Mouse (Mus musculus) liver, embryonic 12.5 days (tissue): ENCODE measurements around the gene Pou2f1. TPM values are rescaled to one million over a fixed set of nuclear protein-coding genes. Genes with fewer than 3 reads are reported as not detected.

ENCODE experiments used
- ATAC-seq: fragments of 200-750 bp; cut with Nextera tagmentation; 2 replicates; pipeline ENCODE4 v1.8.0; 2017; ENCODE audit warnings: moderate number of reproducible peaks, mild to moderate bottlenecking, moderate library complexity
- H3K27ac ChIP-seq: fragments of 300-500 bp; sonication (generic); 2 replicates; pipeline ENCODE4 v1.5.1; 2016; ENCODE audit warnings: mild to moderate bottlenecking
- H3K27me3 ChIP-seq: fragments of 300-500 bp; sonication (generic); replicated peaks from 2 replicates; pipeline ENCODE4 v1.6.1; 2016; ENCODE audit warnings: mild to moderate bottlenecking, moderate library complexity
- H3K36me3 ChIP-seq: fragments of 300-500 bp; sonication (generic); 2 replicates; pipeline ENCODE4 v1.6.1; 2016; ENCODE audit warnings: mild to moderate bottlenecking, moderate library complexity
- H3K4me1 ChIP-seq: fragments of 300-500 bp; sonication (generic); 2 replicates; pipeline ENCODE4 v1.6.1; 2016
- H3K4me2 ChIP-seq: fragments of 300-500 bp; sonication (generic); 2 replicates; pipeline ENCODE4 v1.6.1; 2016; ENCODE audit warnings: mild to moderate bottlenecking, moderate library complexity
- H3K4me3 ChIP-seq: fragments of 300-500 bp; sonication (generic); 2 replicates; pipeline ENCODE4 v1.5.1; 2016; ENCODE audit warnings: mild to moderate bottlenecking, moderate library complexity
- H3K9ac ChIP-seq: fragments of 300-500 bp; sonication (generic); 2 replicates; pipeline ENCODE4 v1.6.1; 2016; ENCODE audit warnings: mild to moderate bottlenecking, moderate library complexity
- H3K9me3 ChIP-seq: fragments of 300-500 bp; sonication (generic); replicated peaks from 2 replicates; pipeline ENCODE4 v1.6.1; 2016; ENCODE audit warnings: mild to moderate bottlenecking, moderate library complexity
- WGBS: fragments of 180-500 bp; shearing (Covaris S2); methylation state at CpG from one replicate; pipeline ENCODE4 v1.1.7; 2016; ENCODE audit not compliant: insufficient replicate concordance; 5-methylcytosine and 5-hydroxymethylcytosine counted together
- polyA plus RNA-seq: library from polyadenylated mRNA; unstranded; fragments of >200 nt; fragmentation: Nextera tagmentation; extraction: Ambion mirVana; gene quantifications from 2 replicates; pipeline ENCODE4 v1.2.1, GENCODE M21; 2016

Pou2f1 gene
- polyA plus RNA-seq, 1 experiment from 2014 or later, result 5.8 TPM

DNA sequence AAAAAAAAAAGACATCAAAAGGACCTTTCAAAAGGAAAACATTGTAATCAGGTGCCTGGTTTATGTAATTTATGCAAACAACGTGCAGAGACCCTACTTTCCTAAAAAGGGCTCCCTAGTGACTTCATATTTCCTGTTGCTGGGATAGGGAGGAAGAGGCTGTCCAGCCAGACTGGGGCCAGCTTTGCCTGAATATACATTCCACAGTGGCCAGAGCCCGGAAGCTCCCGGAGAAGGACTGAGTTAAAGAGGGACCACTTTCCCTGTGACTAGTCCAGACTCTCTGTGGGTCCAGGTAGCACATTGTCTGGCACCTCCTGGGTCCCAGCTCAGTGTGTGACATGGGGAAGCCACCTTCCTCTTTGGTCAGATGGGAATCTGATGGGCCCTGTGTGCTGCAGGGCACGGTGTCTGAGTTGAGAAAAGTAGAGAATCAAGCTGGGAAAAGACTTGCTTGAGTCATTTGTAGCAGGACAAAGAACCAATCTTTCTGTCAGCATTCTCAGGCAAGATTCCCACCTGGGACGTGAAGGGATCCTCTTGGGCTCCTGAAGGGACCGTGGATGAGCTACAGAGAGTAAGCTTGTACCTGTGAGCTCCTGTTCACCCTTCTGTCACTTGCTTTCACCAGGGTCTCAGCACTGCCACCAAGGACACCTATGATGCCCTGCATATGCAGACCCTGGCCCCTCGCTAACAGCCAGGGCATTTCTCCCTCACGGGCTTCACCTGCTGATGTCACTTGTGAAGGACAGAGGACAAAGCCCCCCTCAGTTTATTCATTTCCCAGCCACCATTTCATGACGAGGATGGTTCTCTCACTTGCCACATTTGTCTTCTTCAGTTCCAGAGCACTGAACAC, 141.9 kb downstream of the Pou2f1 start:
- no peak overlapping the region for H3K9ac ChIP-seq
- no peak overlapping the region for H3K4me2 ChIP-seq
- peaks cover 9% of the 10 kb centered on the region for H3K4me1 ChIP-seq
- no peaks in the 10 kb centered on the region for H3K9me3 ChIP-seq
- no peak overlapping the region for H3K4me3 ChIP-seq
- ATAC-seq, result no peak
- WGBS, result 56% methylated on average over 9 of the region's 9 CpGs
- no peaks in the 10 kb centered on the region for H3K36me3 ChIP-seq
- no peak overlapping the region for H3K27ac ChIP-seq
- no peaks in the 10 kb centered on the region; the same call in 1 of the 2 replicates for H3K27me3 ChIP-seq

DNA sequence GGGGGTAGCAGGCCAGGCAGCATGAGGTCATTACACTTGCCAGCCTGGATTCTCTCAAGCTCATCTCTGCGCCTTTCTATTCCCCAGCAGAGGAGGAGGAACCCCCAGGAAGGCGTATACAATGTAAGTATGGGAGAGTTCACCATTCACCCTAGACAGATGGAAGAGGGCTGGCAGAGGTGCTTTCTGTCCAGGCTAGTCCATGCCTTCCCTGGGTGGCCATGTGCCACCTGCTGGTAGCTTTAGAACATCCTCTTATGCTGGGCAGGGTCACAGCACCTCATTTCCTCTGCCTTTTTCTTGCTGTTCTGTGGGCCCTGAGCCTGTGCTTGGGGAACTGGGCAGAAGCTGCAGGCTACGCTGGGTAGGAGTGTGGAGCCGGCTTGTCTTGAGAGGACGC, 144.1 kb downstream of the Pou2f1 start:
- Histone ChIP-seq H3K9me3 (no peaks in the 10 kb centered on the region), H3K4me3 (no peak overlapping the region), H3K36me3 (no peaks in the 10 kb centered on the region), H3K27ac (no peak overlapping the region), H3K9ac (no peak overlapping the region), H3K27me3 (no peaks in the 10 kb centered on the region; the same call in 1 of the 2 replicates), H3K4me1 (peaks cover 12% of the 10 kb centered on the region), H3K4me2 (no peak overlapping the region)
- 0 out of 2 replicates have a peak, but pooled peaks have one; percentile 22 for ATAC-seq
- 76% methylated on average over 5 of the region's 5 CpGs for WGBS

DNA sequence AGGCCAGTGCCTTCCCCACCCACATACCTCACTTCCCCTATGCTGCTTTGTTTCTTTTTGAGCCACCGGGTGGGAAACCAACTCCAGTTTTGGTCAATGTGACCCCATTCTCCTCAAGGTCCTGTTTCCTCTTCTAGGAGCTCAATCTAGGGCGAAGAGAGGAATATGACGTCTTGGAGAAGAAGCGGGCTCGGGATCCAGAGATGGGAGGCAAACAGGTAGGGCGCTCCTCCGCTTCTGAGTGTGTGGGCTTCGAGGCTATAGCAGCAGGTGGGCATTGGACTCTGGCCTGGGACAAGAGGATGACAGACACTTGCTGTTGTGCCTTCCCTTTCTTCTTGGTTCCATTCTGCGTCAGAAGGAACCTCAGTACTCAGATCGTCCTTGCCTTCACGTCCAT, 145.2 kb downstream of the Pou2f1 start:
- H3K4me3 ChIP-seq, result no peak overlapping the region
- no peak overlapping the region for H3K27ac ChIP-seq
- 82% methylated on average over 11 of the region's 11 CpGs for WGBS
- no peak for ATAC-seq
- no peak overlapping the region for H3K9ac ChIP-seq
- peaks cover 23% of the 10 kb centered on the region for H3K4me1 ChIP-seq
- no peaks in the 10 kb centered on the region for H3K9me3 ChIP-seq
- H3K27me3 ChIP-seq, result no peaks in the 10 kb centered on the region; the same call in 1 of the 2 replicates
- H3K4me2 ChIP-seq, result no peak overlapping the region
- H3K36me3 ChIP-seq, result no peaks in the 10 kb centered on the region

DNA sequence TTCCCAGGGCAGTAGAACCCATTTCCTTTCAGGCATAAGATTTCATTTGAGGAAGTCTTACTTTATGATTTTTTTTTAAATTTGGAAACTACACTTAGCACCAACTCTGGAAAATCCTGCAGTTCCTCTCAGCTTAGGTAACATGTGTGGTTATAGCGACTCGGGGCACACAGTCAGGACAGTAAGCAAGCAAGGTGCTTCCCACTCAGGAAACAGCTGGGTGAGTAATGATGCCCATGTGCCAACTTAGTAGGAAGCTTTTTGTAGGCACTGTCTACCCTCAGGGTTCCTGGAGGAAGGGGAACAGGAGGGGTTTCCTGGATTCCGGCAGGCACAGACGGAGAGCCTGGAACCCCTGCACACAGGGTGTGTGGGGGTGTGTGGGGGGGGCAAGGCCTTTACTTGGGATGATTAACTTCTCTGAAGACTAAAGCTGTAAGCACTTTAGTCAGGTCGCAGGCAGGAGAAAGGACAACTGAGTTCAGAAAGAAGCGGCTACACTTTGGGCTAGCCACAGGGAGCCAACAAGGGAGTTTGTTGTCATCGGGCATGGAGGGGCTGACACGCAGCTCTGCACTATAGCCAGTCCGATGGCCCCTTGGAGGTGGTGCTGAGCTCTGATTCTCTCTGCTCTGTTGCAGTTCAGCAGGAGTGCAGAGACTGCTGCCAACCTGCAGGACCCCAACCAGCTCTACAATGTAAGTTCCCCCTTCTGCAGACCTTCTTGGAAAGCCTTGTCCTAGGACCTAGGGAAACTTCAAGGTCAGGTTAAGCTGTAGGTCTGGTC, 146.5 kb downstream of the Pou2f1 start:
- WGBS, result 61% methylated on average over 9 of the region's 9 CpGs
- Histone ChIP-seq H3K4me1 (peaks cover 27% of the 10 kb centered on the region), H3K27me3 (no peaks in the 10 kb centered on the region; the same call in 1 of the 2 replicates), H3K4me3 (no peak overlapping the region), H3K27ac (no peak overlapping the region), H3K9me3 (no peaks in the 10 kb centered on the region), H3K4me2 (no peak overlapping the region), H3K36me3 (no peaks in the 10 kb centered on the region), H3K9ac (no peak overlapping the region)
- no peak for ATAC-seq

DNA sequence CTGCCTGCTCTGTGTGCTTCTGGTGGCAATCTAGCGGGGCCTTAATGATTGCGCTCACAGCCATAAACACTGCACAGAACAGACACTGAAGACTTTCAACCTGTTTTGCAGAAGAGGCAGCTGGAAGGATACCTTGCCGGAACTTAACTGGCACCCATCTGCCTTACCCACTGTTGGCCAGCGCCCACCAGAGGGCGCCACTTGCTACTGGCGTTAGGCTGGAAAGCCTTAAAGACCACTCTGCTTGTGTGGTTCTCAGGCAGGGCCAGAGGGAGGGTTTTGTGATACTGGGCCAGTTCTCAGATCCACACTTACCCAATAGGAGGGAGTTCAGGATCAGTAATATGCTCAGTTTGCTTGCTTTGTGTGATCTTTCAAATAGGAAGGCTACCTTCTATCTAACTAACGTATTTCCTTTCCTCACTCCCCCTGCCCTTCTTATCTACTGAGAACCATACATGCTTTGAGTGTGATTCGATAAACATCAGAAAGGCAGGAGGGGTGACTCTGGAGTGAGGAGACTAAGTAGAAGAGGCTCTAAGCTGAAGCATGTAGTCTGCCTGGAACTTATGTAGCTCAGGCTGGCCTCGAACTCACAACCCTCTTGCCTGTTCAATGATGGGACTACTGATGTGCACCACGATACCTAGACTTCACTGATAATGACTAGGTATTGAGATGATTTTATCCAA, 148.6 kb downstream of the Pou2f1 start:
- H3K9me3 ChIP-seq, result no peaks in the 10 kb centered on the region
- 44% methylated on average over 10 of the region's 10 CpGs for WGBS
- no peaks in the 10 kb centered on the region for H3K36me3 ChIP-seq
- no peak overlapping the region for H3K4me2 ChIP-seq
- peak; percentile 62 for ATAC-seq
- no peak overlapping the region; the same call in 1 of the 2 replicates for H3K9ac ChIP-seq
- peaks cover 46% of the 10 kb centered on the region for H3K4me1 ChIP-seq
- H3K4me3 ChIP-seq, result no peak overlapping the region
- no peaks in the 10 kb centered on the region; the same call in 1 of the 2 replicates for H3K27me3 ChIP-seq
- no peak overlapping the region for H3K27ac ChIP-seq

DNA sequence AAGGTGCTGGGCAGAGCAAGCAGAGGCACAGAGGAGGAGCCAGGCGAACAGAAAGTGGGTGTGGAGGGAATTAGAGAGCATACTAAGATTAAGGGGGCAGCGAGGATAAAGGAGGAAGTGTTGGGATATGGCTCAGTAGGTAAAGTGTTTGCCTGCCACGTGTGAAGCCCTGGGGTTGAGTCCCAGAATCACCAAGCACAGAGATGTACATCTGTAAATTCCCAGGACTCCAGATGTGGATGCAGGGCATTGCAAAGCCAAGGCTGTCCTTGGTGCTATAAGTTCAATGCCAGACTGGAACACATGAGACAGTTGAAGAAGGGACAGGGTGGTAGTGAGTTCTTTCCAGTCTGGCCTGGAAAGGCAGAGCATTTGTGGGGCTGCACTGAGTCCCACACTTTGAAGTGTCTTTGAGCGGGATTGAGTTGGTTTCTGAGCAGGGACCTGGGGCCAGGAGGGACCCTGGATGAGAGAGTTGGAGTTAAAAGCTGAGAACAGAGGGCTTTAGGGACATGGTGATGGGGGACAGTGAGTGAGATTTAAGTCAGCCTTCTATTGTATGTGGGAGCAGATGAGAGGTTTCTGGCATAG, 149.3 kb downstream of the Pou2f1 start:
- no peak overlapping the region; the same call in 1 of the 2 replicates for H3K9ac ChIP-seq
- ATAC-seq, result no peak

DNA sequence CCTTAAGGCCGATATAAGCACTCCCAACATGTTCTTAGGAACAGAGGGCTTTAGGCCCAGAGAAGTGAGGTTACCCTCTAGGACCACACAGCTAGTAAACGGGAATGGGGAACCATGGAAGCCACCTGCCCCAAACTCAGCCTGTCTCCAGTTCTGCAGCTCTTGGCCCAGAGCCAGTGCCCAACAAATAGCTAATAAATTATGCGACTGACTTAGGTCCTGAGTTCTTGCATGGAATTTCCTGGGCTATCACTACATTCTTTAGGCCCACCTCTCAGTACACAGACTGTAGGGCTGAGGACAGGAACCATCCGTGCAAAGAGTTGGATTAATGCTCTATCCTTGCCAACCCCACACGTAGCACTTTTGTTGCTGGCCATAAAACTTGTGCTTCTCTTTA, 150.3 kb downstream of the Pou2f1 start:
- Histone ChIP-seq H3K9me3 (no peaks in the 10 kb centered on the region), H3K4me3 (no peak overlapping the region), H3K4me2 (no peak overlapping the region), H3K27ac (no peak overlapping the region), H3K4me1 (peaks cover 51% of the 10 kb centered on the region), H3K27me3 (peaks cover 5% of the 10 kb centered on the region; the same call in 1 of the 2 replicates), H3K9ac (no peak overlapping the region), H3K36me3 (no peaks in the 10 kb centered on the region)
- 73% methylated on average over 5 of the region's 5 CpGs for WGBS
- no peak for ATAC-seq

More for the DNA sequence above, 149.3 kb downstream of the Pou2f1 start:
- Histone ChIP-seq H3K4me2 (no peak overlapping the region), H3K4me3 (no peak overlapping the region), H3K36me3 (no peaks in the 10 kb centered on the region), H3K4me1 (peaks cover 51% of the 10 kb centered on the region), H3K9me3 (no peaks in the 10 kb centered on the region), H3K27me3 (no peaks in the 10 kb centered on the region; the same call in 1 of the 2 replicates), H3K27ac (no peak overlapping the region)
- WGBS, result 55% methylated on average over 4 of the region's 4 CpGs

DNA sequence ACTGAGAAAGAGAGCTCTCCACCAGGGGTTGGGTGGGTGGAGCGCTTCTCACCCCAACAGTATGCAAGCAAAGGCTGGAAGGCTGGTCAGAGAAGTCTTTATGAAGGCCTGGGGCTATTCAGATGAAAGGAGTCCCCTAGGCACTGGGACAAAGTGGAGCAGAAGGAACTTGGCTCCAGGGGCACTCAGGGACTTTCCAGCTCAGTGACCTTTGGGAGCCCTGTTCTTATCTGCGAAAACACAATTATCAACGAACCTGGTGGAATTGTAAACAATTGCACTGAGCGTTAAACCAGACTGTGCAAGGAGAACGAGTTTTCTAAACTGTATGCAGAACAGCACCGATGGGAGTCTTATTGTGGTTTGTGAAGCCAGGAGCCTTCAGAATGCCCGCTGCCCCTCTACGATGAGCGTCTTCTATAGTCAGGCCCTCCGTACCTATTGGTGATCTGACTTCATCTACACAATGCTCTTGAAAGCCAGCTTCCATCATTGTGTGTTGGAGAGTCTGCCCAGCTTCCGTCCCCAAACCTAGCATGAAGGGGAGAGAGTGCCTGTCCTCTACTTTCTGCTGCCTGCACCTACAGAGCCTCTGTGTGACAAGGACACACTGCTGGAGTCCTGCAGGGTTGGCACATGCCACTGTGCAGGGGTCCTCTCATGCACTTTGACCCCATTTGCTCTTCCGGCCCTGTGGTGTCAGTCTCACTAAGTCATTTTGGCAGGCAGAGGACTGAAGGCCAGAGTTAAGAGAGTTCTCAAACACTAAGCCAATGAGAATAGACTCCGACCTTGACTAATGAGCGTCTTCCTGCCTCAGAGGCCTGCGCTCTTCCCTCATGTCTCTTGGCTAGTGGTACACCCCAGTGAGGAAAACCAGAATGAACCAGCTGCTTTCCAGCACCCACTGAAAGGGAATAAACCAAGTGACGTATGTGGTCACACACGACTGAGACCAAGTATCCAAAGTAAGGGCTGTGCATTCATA, 152.7 kb downstream of the Pou2f1 start:
- peaks cover 26% of the 10 kb centered on the region for H3K27me3 ChIP-seq
- no peak overlapping the region for H3K9ac ChIP-seq
- no peaks in the 10 kb centered on the region for H3K9me3 ChIP-seq
- ATAC-seq, result peak; percentile 22; the same call in 1 of the 2 replicates
- WGBS, result 60% methylated on average over 17 of the region's 17 CpGs
- peaks cover 63% of the 10 kb centered on the region for H3K4me1 ChIP-seq
- H3K4me3 ChIP-seq, result no peak overlapping the region
- H3K36me3 ChIP-seq, result no peaks in the 10 kb centered on the region
- H3K27ac ChIP-seq, result peak overlapping the region; percentile 43
- H3K4me2 ChIP-seq, result no peak overlapping the region

DNA sequence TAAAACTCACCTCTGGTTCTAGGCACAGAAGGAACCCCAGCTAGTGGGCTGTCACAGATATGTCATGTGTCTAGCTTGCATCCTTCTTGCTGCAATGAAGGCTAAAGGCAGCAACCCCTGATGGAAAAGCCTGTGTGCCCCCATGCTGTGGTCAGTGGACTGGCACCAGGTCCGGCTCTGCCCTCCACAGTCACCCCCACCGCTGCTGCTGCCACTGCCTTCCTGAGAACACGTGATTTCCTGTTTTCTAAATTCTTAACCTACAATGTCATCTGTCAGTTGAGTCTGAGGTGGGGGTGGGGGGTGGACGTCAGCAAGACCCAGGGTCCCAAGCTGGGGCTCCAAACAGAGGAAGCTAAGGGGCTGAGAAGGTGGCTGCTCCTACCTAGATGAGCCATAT, 153.6 kb downstream of the Pou2f1 start:
- 18% methylated on average over 4 of the region's 4 CpGs for WGBS
- no peak for ATAC-seq
- Histone ChIP-seq H3K4me3 (no peak overlapping the region), H3K9me3 (no peaks in the 10 kb centered on the region), H3K4me1 (peaks cover 62% of the 10 kb centered on the region), H3K27me3 (peaks cover 34% of the 10 kb centered on the region), H3K9ac (no peak overlapping the region), H3K4me2 (no peak overlapping the region), H3K36me3 (no peaks in the 10 kb centered on the region), H3K27ac (peak overlapping the region; percentile 39; the same call in 1 of the 2 replicates)

DNA sequence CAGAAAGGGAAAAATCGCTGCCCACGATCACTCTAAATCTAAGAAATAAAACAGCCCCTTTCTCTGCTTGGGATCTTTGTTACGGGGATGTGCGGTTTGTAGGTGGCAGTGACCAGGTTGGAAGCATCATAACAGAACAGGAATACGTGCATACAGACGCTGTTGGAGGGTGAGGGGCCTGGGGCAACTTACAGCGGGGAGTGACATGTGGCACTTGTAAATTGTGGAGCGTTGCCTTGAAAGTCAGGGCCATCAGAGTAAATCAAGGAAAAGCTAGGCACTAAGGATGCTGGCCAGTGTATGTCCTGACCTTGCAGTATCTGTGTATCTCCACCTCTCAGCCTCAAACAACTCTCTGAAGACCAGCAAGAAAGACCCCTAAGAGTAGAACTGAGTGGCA, 154.1 kb downstream of the Pou2f1 start:
- Histone ChIP-seq H3K27me3 (peaks cover 39% of the 10 kb centered on the region), H3K9ac (no peak overlapping the region), H3K4me2 (no peak overlapping the region), H3K4me1 (peaks cover 57% of the 10 kb centered on the region), H3K9me3 (no peaks in the 10 kb centered on the region), H3K4me3 (no peak overlapping the region), H3K27ac (no peak overlapping the region), H3K36me3 (no peaks in the 10 kb centered on the region)
- ATAC-seq, result no peak
- WGBS, result 71% methylated on average over 8 of the region's 8 CpGs
